Mouse (Mus musculus) gastrocnemius, postnatal 4 days (tissue): ENCODE measurements around the gene Set. TPM values are rescaled to one million over a fixed set of nuclear protein-coding genes. Genes with fewer than 3 reads are reported as not detected.

ENCODE experiments used
- DNase-seq, 2 experiments: peaks; one replicate each; pipeline ENCODE4 v3.0.0; 2021 to 2022; ENCODE audit warnings: low spot score in 2 of 2, mixed read lengths in 2 of 2
- total RNA-seq, 2 experiments: library from RNA; stranded (reverse); gene quantifications; 2 replicates each; pipeline ENCODE4 v1.2.3; 2021

Set gene
- total RNA-seq, 2 experiments from 2014 or later: 155 to 163 TPM

GRCm38 (mm10) chr2:30058418-30058817 lies 1.2 kb downstream of the Set start:
- no peak for DNase-seq

DNA sequence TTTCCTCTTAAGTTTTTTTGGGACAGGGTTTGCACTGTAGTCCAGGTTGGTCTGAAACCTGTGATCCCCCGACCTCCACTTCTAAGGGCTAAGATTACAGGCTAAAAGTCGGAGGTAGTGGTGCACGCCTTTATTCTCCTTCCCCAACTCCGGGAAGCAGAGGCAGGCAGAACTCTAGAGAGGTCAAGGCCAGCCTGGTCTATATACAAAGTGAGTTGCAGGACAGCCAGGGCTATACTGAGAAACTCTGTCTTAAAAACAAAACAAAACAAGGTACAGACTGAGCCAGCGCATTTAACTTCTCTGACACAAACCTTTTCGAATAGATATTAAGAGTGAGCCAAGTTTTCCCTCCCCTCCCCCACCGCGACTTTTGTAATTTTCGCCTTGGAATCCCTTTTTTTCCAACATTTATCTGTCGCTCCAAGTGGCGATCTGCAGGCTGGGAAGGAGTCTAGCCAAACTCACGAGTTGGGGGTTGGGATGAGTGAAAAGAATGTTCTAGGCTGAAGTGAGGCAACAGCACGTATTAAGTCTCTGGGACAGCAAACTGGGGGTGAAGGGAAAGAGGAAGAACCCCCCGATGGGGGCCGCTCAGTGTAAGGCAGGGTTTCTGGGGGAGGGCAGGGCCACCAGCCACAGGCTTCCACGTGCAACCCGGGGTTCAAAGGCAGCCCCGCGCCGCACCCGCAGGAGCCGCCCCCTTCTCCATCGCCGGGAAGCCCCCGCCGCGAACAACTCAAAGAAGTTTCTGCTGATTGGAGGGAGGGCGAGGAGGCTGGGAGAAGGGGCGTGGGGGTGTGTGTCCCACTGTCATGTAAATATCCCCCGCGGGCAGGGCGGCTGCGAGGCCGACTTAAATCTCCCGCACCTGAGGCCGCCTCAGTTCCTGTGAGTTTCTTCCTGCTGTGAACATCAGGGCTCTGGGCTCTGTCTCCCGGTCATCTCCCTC lies 4.3 kb downstream of the Set start:
- DNase-seq: peak; percentile 39 to 42

GRCm38 (mm10) chr2:30062249-30063093 lies 5.3 kb downstream of the Set start:
- peak in 1 of 2 experiments; percentile 50 for DNase-seq

DNA sequence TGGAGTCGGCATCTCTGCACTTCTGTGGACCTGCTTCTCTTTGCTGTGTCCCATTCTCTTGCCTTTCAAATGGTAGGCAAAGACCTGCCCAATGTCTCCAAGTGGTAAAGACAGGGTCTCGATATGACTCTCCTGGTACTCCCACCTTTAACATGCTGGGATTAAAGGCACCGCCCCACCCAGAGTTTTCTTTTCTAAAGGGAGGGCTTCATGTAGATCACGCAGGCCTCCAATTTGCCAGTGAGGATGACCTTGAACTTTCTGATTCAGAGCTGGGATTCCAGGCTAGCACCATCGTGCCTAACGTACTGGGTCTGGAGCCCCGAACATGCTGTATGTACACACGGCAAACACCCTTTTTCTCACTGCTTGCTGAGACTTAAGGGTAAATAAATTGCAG lies 6.1 kb downstream of the Set start:
- DNase-seq: no peak

GRCm38 (mm10) chr2:30063791-30064190 lies 6.6 kb downstream of the Set start:
- no peak for DNase-seq

- DNase-seq: no peak
Measured at GRCm38 (mm10) chr2:30064298-30064697, 7.1 kb downstream of the Set start.

DNA sequence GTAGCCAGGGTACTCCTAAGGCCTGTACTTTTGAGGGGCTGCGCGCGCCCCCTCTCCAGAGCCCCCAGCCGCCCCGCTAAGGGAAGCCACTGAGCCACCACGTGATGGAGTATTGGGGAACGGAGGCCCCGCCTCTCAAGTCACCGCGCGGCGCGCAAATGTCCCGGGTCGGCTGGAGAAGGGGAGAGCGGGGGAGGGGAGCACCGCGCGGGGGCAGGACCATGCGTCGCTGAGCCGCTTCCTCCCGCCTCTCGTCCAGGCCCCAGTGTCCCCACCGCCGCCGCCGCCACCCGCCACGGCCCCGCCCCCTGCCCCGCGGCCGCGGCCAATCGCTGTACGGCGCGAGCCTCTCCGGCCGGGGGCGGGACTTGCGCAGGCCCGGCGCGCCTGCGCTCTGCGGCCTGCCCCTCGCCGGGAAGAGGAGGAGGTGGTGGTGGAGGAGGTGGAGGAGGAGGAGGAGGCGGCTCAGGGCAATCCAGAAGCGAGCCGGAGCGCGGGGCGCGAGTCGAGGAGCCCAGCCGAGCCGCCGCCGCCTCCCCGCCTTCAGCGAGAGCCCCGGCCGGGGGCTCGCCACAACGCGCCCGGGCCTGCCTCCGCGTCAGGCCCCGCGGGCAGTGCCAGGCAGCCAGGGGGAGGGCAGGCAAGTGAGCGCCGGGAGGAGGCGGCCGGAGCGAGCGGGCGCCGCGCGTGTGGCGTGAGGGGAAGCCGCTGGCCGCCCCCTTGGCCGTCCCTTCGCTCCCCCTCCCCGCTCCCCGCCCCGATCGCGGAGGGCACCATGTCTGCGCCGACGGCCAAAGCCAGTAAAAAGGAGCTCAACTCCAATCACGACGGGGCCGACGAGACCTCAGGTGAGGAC lies 9.1 kb downstream of the Set start:
- DNase-seq: peak; percentile 94 to 96

DNA sequence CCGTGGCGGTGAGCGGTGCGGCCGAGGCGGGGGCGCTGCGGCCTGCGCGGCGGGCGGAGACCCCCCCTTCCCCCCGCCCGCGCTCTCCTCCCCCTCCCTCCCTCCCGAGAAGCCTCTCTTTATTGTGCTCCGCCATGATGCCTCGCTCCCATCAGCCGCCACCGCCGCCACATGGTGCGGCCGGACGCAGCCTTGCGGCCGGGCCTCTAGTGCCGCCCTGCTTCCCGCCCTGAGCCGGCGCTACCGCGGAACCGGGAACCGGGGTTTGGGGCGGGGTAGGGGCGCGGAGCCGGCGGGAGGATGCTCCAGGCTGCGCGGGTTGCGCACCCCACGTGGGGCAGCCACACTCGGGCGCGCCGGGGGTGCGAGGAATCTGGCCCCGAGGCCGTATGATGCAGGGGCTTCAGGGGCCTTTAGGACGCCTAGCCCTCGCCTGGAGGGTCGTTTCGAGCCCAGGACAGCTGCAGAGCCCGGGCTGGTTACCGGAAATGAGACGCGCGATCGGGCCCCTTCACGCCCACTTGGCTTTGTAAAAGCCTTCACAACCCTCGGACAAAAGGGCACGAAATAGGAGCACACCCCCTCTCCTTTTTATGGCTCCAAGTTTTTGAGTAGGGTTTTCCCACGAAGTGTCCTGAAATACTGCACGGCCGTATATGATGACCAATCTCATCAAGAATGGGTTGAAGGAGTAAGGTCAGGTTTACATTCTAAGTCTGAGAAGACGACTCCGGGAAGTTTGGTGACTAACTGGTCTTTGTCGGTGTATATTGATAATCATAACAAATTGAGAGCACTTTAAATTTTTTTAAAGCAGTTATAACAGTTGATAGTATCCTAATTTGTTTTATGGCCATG lies 10.1 kb downstream of the Set start:
- peak in 1 of 2 experiments; percentile 43 for DNase-seq

GRCm38 (mm10) chr2:30067962-30068361 lies 10.8 kb downstream of the Set start:
- DNase-seq: no peak

- DNase-seq: no peak
Measured at GRCm38 (mm10) chr2:30072875-30073274, 15.7 kb downstream of the Set start.

DNA sequence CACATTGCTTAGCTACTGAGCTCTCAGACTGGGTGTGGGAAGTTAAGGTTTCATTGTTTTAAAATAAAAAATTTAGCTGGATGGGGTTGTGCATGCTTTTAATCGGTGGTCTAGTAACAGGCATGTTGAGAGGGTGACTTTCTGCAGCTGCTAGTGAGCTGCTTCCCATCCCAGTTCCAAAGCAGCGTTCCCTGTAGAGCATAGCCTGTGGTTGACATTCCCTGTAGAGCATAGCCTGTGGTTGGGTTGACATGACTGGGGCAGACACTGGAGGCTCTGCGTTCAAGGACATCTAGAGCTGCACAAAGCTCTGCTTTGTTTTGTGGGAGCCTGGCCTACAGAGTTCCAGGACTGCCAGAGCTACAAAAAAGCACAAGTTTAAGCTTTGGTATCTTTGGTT lies 16.1 kb downstream of the Set start:
- DNase-seq: no peak

DNA sequence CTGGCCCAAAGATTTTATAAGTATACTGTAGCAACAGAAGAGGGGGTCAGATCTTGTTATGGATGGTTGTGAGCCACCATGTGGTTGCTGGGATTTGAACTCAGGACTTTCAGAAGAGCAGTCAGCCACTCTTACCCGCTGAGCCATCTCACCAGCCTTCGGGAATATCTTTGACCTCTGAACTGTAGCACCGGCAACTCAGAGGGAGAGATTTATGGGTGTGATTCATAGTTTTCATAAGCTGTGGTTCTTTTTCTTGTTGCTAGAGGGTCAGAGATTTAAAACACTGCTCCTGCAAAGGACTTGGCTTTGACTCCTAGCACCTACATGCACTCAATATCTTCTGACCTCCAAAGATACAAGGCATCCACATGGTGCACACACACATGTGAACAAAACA lies 18.4 kb downstream of the Set start:
- no peak for DNase-seq

GRCm38 (mm10) chr2:30076439-30076838 lies 19.3 kb downstream of the Set start:
- no peak for DNase-seq

- no peak for DNase-seq
Measured at GRCm38 (mm10) chr2:30076959-30077358, 19.8 kb downstream of the Set start.

DNA sequence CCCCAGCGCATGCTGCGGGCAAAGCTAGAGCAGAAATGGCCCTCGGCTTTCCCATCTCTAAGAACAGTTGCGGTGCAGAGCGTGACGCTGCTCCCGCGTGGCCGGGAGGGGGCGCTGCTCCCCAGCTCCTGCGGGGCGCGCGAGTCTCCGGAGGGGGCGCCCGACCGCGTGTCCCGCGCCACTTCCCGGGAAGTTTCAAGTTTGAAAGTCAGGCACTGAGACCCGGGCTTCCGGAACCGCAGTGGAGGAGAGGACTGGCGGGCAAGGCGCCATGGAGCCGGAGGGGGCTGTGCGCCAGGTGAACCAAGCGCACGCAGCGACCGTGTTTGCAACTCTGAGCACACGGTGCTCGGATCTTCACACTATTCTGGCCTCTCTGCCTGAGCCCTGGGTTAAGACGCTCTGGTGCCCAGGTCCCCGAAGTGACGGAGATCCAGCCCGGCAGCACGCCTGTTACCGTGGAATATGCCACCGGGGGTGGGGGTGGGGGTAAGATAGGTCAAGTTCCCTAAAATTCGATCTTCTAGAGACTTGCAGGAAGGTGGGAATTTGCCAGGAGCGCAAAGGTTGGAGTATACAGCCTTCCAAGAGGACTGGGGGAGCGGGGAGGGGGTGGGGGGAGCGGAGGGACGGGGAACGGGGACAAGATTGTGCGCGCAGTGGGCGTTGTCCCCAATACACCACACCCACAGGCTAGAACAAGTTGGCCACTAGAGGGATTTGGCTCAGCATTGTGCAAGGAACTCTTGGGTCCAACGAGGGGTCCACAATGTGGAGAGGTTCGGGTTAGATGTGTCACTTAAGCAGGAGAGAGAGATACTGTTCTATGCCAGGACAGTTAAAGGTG lies 20.5 kb downstream of the Set start, which contains the start of gene Pkn3:
Gene Pkn3, plus strand, starts transcription at position 183 of the 847 bp plus-strand sequence.
- DNase-seq: peak; percentile 88

GRCm38 (mm10) chr2:30078349-30078712 lies 21.2 kb downstream of the Set start:
- DNase-seq: no peak

DNA sequence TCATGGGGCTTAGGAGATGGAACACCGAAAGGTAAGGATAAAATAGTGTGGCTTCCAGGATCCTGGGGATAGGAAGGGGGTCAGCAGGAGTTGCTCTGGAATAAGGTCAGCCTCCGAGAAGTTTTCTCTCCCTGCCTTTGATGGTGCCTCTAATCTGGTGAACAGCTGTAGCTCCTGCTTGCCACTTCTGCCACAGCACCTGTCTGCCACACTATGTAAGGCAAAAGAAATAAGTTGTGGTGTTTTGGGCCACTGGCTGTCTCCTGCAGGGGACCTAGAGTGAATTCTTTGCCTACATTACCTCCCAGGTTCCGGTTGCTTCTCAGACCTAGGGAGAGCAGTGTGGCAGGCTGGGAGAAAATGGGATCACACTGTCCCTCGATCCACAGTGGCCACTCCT lies 21.6 kb downstream of the Set start:
- no peak for DNase-seq

DNA sequence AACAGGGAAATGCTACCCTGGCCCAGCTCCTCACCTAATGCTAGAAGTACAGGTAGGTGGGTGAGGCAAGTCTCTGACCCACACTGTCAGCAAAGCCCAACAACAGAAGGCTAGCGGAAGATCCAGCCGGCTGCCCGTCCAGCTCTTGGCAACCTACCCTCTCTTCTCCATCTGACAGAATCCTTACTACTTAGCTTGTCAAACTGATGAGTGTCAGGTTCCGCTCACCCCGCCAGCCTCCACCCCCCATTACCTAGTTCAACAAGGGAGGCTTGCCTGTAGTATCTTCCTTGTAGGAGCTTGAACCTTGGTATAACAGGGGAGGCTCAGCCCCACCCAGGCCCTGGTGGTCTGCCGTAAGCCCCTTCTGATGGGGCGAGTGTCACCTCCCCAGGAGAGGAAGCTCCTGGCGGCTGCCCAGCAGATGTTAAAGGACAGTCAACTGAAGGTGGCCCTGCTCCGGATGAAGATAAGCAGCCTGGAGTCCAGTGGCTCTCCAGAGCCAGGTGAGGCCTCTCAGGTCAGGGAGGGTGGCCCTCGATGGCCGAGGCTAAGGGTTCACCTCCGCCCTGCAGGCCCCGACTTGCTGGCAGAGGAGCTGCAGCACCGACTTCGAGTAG lies 23.1 kb downstream of the Set start:
- DNase-seq: no peak

- DNase-seq: no peak
Measured at GRCm38 (mm10) chr2:30084113-30084512, 26.9 kb downstream of the Set start.
